Mouse (Mus musculus) heart, postnatal 36 days (tissue): ENCODE results near the gene Gm20517. TPM values are rescaled to one million over a fixed set of nuclear protein-coding genes. Genes with fewer than 3 reads are reported as not detected.

ENCODE experiments used
- DNase-seq, 2 experiments: peaks; one replicate each; pipeline ENCODE4 v3.0.0; 2021 to 2022
- intact Hi-C: fragments of 180-260 bp; cut with DNase I; formaldehyde crosslinking; loops from one replicate; pipeline ENCODE4 v1.15.1; 2025
- total RNA-seq, 2 experiments: library from RNA; stranded (reverse); gene quantifications; 2 replicates each; pipeline ENCODE4 v1.2.3; 2021

Gene Gm20517
- total RNA-seq, 2 experiments from 2014 or later = 2.1 to 3.5 TPM

GRCm38 (mm10) chr17:47701793-47702192 lies 90.4 kb downstream of the Gm20517 start:
- DNase-seq = no peak
- intact Hi-C loops = no loop called here

- no peak for DNase-seq
- intact Hi-C loops = no loop called here
These were observed 91.4 kb downstream of the Gm20517 start for GRCm38 (mm10) chr17:47702548-47703345.

- DNase-seq = no peak
- intact Hi-C loops = no loop called here
These were observed 92.2 kb downstream of the Gm20517 start for GRCm38 (mm10) chr17:47703556-47703955.

- intact Hi-C loops = no loop called here
- no peak for DNase-seq
These were observed 93.3 kb downstream of the Gm20517 start for GRCm38 (mm10) chr17:47704692-47705091.

GRCm38 (mm10) chr17:47706196-47706595 lies 94.8 kb downstream of the Gm20517 start:
- no peak for DNase-seq
- intact Hi-C loops = no loop called here

GRCm38 (mm10) chr17:47707961-47708360 lies 96.6 kb downstream of the Gm20517 start:
- intact Hi-C loops = no loop called here
- no peak for DNase-seq

- intact Hi-C loops = no loop called here
- no peak for DNase-seq
These were observed 97.6 kb downstream of the Gm20517 start for GRCm38 (mm10) chr17:47708972-47709371.

- intact Hi-C loops = no loop called here
- DNase-seq = no peak
These were observed 98.6 kb downstream of the Gm20517 start for GRCm38 (mm10) chr17:47710036-47710435.

GRCm38 (mm10) chr17:47711883-47712282 lies 100.5 kb downstream of the Gm20517 start:
- intact Hi-C loops = no loop called here

GRCm38 (mm10) chr17:47712889-47713571 lies 101.6 kb downstream of the Gm20517 start:
- intact Hi-C loops = no loop called here

More at GRCm38 (mm10) chr17:47711883-47712282, 100.5 kb downstream of the Gm20517 start:
- no peak for DNase-seq

GRCm38 (mm10) chr17:47715037-47715436 lies 103.6 kb downstream of the Gm20517 start:
- DNase-seq = no peak
- intact Hi-C loops = no loop called here

More at GRCm38 (mm10) chr17:47712889-47713571, 101.6 kb downstream of the Gm20517 start:
- DNase-seq = no peak

GRCm38 (mm10) chr17:47721183-47721582 lies 109.8 kb downstream of the Gm20517 start:
- no peak for DNase-seq
- intact Hi-C loops = no loop called here

GRCm38 (mm10) chr17:47726566-47726965 lies 115.2 kb downstream of the Gm20517 start, which contains the start of gene Pgc:
Gene Pgc (plus strand): TSS chr17:47726842.
- no peak for DNase-seq
- intact Hi-C loops = no loop called here

- no peak for DNase-seq
- intact Hi-C loops = no loop called here
These were observed 119.5 kb downstream of the Gm20517 start for GRCm38 (mm10) chr17:47730633-47731575.

Other genes with a start within 250 kb of the Gm20517 start
- 10 to 100 TPM; 19.9 to 23.9 TPM for gene Mrps10, start 242.7 kb upstream of the Gm20517 start, total RNA-seq
- under 1 TPM; 0.25 to 0.33 TPM for gene Guca1b, start 226.2 kb upstream of the Gm20517 start, total RNA-seq
- gene Guca1a, start 211.0 kb upstream of the Gm20517 start, total RNA-seq = not detected
- gene AI661453, start 175.0 kb upstream of the Gm20517 start, total RNA-seq = 1 to 10 TPM; 1.6 to 1.8 TPM
- gene 1700001C19Rik, start 174.2 kb upstream of the Gm20517 start, total RNA-seq = not detected
- gene Taf8, start 109.3 kb upstream of the Gm20517 start, total RNA-seq = 10 to 100 TPM; 12.0 to 13.6 TPM
- 10 to 100 TPM; 79.8 to 88.7 TPM for gene Ccnd3, start 106.5 kb upstream of the Gm20517 start, total RNA-seq
- 10 to 100 TPM; 14.2 to 14.3 TPM for gene Bysl, start 97 bp upstream of the Gm20517 start, total RNA-seq
- gene Med20, start within 50 bp of the Gm20517 start, total RNA-seq = 10 to 100 TPM; 15.8 to 17.8 TPM
- gene Usp49, start 19.1 kb downstream of the Gm20517 start, total RNA-seq = 1 to 10 TPM; 3.9 to 4.4 TPM
- 100 to 1,000 TPM; 119 to 126 TPM for gene Tomm6, start 76.8 kb downstream of the Gm20517 start, total RNA-seq
- gene Frs3, start 77.4 kb downstream of the Gm20517 start, total RNA-seq = 1 to 10 TPM; 4.0 to 4.3 TPM
- gene Gm21981, start 82.9 kb downstream of the Gm20517 start, total RNA-seq = under 1 TPM; 0.50 to 0.70 TPM
- gene Prickle4, start 83.1 kb downstream of the Gm20517 start, total RNA-seq = 1 to 10 TPM; 2.1 to 4.8 TPM
- gene Pgc, start 115.3 kb downstream of the Gm20517 start, total RNA-seq = not detected
- 10 to 100 TPM; 39.9 to 44.8 TPM for gene Tfeb, start 125.4 kb downstream of the Gm20517 start, total RNA-seq
- 1 to 10 TPM in 1 of 2 experiments, under 1 TPM in 1; 0.81 to 3.1 TPM for gene Mdfi, start 223.1 kb downstream of the Gm20517 start, total RNA-seq